Mouse (Mus musculus): ENCODE measurements at regions not wholly inside any gene's neighbourhood (a gene's known extent, or its start where the extent isn't known, plus 50 kb on each side); places are given as distances from the start of the nearest gene placed in this dataset.

GRCm38 (mm10) chr12:28238016-28238415 lies 314.2 kb downstream of the Dcdc2c start:
- Histone ChIP-seq H3K4me1 (ENCODE audit: control insufficient read depth, insufficient read depth, low read length) (no peaks in the 10 kb centered on the region), H3K4me3 (replicated peaks; ENCODE audit: extremely low read depth, low read depth, low read length) (no peak overlapping the region)
- WGBS: 74% methylated on average over 5 of the region's 5 CpGs
- TF ChIP-seq CTCF (IDR thresholded peaks at IDR 0.05; ENCODE audit: insufficient read depth, low read length): no peak
- no peak for TF ChIP-seq POLR2A (IDR thresholded peaks at IDR 0.05; ENCODE audit: borderline replicate concordance, extremely low read depth, low read depth, low read length)
- no peak for DNase-seq

- WGBS: 76% methylated on average over 4 of the region's 4 CpGs
- no peak for DNase-seq
- Histone ChIP-seq H3K4me1 (ENCODE audit: control insufficient read depth, insufficient read depth, low read length) (no peaks in the 10 kb centered on the region), H3K4me3 (replicated peaks; ENCODE audit: extremely low read depth, low read depth, low read length) (no peak overlapping the region)
- TF ChIP-seq POLR2A (IDR thresholded peaks at IDR 0.05; ENCODE audit: borderline replicate concordance, extremely low read depth, low read depth, low read length): no peak
- no peak for TF ChIP-seq CTCF (IDR thresholded peaks at IDR 0.05; ENCODE audit: insufficient read depth, low read length)
Measured at GRCm38 (mm10) chr12:28237041-28237440, 315.2 kb downstream of the Dcdc2c start.

DNA sequence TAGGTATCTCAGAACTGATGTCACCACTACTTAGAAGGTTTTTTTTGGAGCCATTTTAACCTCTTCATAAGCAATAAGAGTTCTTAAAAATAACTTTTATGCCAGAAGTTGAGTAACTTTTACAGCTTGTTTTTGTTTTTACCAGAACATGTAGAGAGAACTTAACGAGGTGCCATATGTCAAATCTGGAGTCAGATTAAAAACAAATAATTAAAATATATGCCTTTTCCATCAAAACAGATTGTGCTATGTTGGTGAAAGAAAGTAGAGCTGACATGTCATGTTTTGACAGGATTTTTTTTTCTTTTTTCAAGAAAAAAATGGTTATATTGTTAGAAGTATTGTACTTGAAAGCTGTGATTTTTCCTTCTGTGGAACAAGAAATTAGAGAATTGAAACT lies 349.4 kb downstream of the Dcdc2c start:
- H3K4me3 ChIP-seq (replicated peaks; ENCODE audit: extremely low read depth, low read depth, low read length): no peak overlapping the region
- H3K4me1 ChIP-seq (ENCODE audit: control insufficient read depth, insufficient read depth, low read length): no peaks in the 10 kb centered on the region
- DNase-seq: no peak
- 62% methylated on average over 1 of the region's 1 CpGs for WGBS
- no peak for TF ChIP-seq POLR2A (IDR thresholded peaks at IDR 0.05; ENCODE audit: borderline replicate concordance, extremely low read depth, low read depth, low read length)
- TF ChIP-seq CTCF (IDR thresholded peaks at IDR 0.05; ENCODE audit: insufficient read depth, low read length): no peak

GRCm38 (mm10) chr12:28186695-28187094 lies 365.5 kb downstream of the Dcdc2c start:
- no peaks in the 10 kb centered on the region for H3K4me1 ChIP-seq (ENCODE audit: control insufficient read depth, insufficient read depth, low read length)
- no peak for TF ChIP-seq CTCF (IDR thresholded peaks at IDR 0.05; ENCODE audit: insufficient read depth, low read length)
- DNase-seq: no peak
- no peak overlapping the region for H3K4me3 ChIP-seq (replicated peaks; ENCODE audit: extremely low read depth, low read depth, low read length)

DNA sequence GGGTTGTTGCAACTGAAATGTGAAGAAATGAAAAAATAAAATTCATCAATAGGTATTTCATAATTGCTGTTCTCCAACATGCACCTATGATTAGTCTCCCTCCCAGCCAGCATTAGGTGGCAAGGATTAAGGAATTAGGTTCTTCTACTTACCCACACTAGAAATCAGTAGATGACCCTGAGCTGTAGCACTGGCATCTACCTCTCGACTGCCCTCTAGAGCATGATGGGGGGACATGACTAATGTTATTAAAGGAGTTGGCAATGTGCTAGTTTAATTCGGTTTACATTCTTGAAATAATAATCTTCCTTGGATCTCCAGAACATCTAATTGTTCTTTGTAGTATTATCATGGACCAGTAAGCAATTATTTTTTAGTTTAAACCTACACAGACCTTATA lies 370.9 kb downstream of the Dcdc2c start:
- WGBS: 67% methylated on average over 2 of the region's 2 CpGs
- H3K4me3 ChIP-seq (replicated peaks; ENCODE audit: extremely low read depth, low read depth, low read length): no peak overlapping the region
- TF ChIP-seq POLR2A (IDR thresholded peaks at IDR 0.05; ENCODE audit: borderline replicate concordance, extremely low read depth, low read depth, low read length) (no peak), CTCF (IDR thresholded peaks at IDR 0.05; ENCODE audit: insufficient read depth, low read length) (no peak)

GRCm38 (mm10) chr12:28176016-28176415 lies 376.2 kb downstream of the Dcdc2c start:
- Histone ChIP-seq H3K4me3 (replicated peaks; ENCODE audit: extremely low read depth, low read depth, low read length) (no peak overlapping the region), H3K4me1 (ENCODE audit: control insufficient read depth, insufficient read depth, low read length) (no peaks in the 10 kb centered on the region)
- no peak for DNase-seq
- WGBS: 52% methylated on average over 3 of the region's 3 CpGs
- no peak for TF ChIP-seq POLR2A (IDR thresholded peaks at IDR 0.05; ENCODE audit: borderline replicate concordance, extremely low read depth, low read depth, low read length)
- no peak for TF ChIP-seq CTCF (IDR thresholded peaks at IDR 0.05; ENCODE audit: insufficient read depth, low read length)

More for the DNA sequence above, 370.9 kb downstream of the Dcdc2c start:
- no peak for DNase-seq
- H3K4me1 ChIP-seq (ENCODE audit: control insufficient read depth, insufficient read depth, low read length): no peaks in the 10 kb centered on the region

- TF ChIP-seq CTCF (IDR thresholded peaks at IDR 0.05; ENCODE audit: insufficient read depth, low read length): no peak
- no peak for TF ChIP-seq POLR2A (IDR thresholded peaks at IDR 0.05; ENCODE audit: borderline replicate concordance, extremely low read depth, low read depth, low read length)
- Histone ChIP-seq H3K4me1 (ENCODE audit: control insufficient read depth, insufficient read depth, low read length) (no peaks in the 10 kb centered on the region), H3K4me3 (replicated peaks; ENCODE audit: extremely low read depth, low read depth, low read length) (no peak overlapping the region)
- no peak for DNase-seq
Measured at GRCm38 (mm10) chr12:28174078-28174477, 378.1 kb downstream of the Dcdc2c start.

GRCm38 (mm10) chr12:28158786-28159185 lies 393.4 kb downstream of the Dcdc2c start:
- DNase-seq: no peak
- TF ChIP-seq CTCF (IDR thresholded peaks at IDR 0.05; ENCODE audit: insufficient read depth, low read length): no peak
- no peak for TF ChIP-seq POLR2A (IDR thresholded peaks at IDR 0.05; ENCODE audit: borderline replicate concordance, extremely low read depth, low read depth, low read length)
- Histone ChIP-seq H3K4me3 (replicated peaks; ENCODE audit: extremely low read depth, low read depth, low read length) (no peak overlapping the region), H3K4me1 (ENCODE audit: control insufficient read depth, insufficient read depth, low read length) (no peaks in the 10 kb centered on the region)
- 73% methylated on average over 1 of the region's 1 CpGs for WGBS

DNA sequence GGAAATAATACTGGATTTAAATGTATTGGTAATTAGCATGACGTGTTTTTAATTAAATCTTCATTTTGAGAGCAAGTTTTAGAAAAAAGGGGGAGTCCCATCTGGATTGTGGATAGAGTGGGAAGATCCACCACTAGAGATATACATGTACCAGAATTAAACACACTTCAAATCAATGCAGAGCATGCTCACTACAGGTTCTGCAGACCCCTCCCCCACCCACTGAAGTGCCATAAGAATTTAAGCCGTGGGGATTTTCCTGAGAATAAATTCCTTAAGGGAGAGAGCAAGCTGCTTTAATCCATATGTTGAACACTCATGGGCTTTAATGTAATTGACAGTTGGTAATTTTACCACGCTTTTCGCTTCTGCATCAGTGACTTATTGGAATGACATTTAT lies 401.4 kb downstream of the Dcdc2c start:
- no peak for DNase-seq
- WGBS: 81% methylated on average over 4 of the region's 4 CpGs
- TF ChIP-seq POLR2A (IDR thresholded peaks at IDR 0.05; ENCODE audit: borderline replicate concordance, extremely low read depth, low read depth, low read length) (no peak), CTCF (IDR thresholded peaks at IDR 0.05; ENCODE audit: insufficient read depth, low read length) (no peak)
- H3K4me1 ChIP-seq (ENCODE audit: control insufficient read depth, insufficient read depth, low read length): no peaks in the 10 kb centered on the region
- no peak overlapping the region for H3K4me3 ChIP-seq (replicated peaks; ENCODE audit: extremely low read depth, low read depth, low read length)

DNA sequence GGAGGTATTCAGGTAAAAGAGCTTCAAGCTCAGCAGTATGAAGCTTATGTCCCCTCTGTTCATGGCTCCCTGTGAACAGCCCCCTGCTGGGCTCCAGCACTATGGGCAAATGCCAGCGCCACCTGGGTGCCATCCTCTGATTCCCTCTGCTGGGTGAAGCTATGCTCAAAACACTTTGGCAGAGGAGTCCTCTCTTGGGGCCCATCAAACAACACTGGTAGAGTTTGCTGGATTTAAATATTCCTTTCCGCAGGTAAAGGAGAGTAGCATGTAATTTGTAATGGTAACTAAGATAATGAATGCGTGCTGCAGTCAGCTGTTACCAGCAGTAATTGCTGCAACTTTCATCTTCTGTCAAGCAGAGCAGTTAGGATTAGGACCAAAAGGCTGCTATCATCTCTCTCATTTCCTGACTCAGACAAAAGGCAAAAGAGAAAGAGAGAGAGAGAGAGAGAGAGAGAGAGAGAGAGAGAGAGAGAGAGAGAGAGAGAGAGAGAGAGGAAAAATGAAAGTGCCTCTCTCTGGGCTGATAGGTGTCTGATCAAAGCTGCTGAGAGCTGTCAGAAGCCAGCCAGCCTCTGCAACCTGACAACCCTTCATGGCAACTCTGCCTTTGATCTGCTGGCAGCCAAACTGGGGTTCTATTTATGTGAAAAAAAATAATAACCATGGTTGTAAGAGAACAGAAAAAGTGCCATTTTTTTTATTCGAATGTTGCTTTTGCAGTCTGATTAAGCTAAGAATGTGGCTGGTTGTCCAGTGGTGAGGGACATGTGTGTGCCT lies 416.2 kb downstream of the Dcdc2c start:
- TF ChIP-seq CTCF (IDR thresholded peaks at IDR 0.05; ENCODE audit: insufficient read depth, low read length): no peak
- no peak for TF ChIP-seq POLR2A (IDR thresholded peaks at IDR 0.05; ENCODE audit: borderline replicate concordance, extremely low read depth, low read depth, low read length)
- DNase-seq: no peak
- Histone ChIP-seq H3K4me1 (ENCODE audit: control insufficient read depth, insufficient read depth, low read length) (no peaks in the 10 kb centered on the region), H3K4me3 (replicated peaks; ENCODE audit: extremely low read depth, low read depth, low read length) (no peak overlapping the region)
- 58% methylated on average over 4 of the region's 4 CpGs for WGBS
